Mouse (Mus musculus): ENCODE measurements around the gene Erc1.

- TF ChIP-seq CTCF (IDR thresholded peaks at IDR 0.05; ENCODE audit: low read depth) (no peak), EP300 (optimal IDR thresholded peaks at IDR 0.05) (no peak)
Measured at GRCm38 (mm10) chr6:119818541-119818940, 29.4 kb downstream of the Erc1 start.

Measured in stomach, postnatal 0 days (tissue).